Mouse (Mus musculus): Measurements from ENCODE around the gene Tex10. TPM values are rescaled to one million over a fixed set of nuclear protein-coding genes. Genes with fewer than 3 reads are reported as not detected.

Tex10 gene
- polyA plus RNA-seq (2015; fragmentation: Nextera tagmentation; extraction: Ambion mirVana): 39.8 and 40.9 TPM in 2 replicates

DNA sequence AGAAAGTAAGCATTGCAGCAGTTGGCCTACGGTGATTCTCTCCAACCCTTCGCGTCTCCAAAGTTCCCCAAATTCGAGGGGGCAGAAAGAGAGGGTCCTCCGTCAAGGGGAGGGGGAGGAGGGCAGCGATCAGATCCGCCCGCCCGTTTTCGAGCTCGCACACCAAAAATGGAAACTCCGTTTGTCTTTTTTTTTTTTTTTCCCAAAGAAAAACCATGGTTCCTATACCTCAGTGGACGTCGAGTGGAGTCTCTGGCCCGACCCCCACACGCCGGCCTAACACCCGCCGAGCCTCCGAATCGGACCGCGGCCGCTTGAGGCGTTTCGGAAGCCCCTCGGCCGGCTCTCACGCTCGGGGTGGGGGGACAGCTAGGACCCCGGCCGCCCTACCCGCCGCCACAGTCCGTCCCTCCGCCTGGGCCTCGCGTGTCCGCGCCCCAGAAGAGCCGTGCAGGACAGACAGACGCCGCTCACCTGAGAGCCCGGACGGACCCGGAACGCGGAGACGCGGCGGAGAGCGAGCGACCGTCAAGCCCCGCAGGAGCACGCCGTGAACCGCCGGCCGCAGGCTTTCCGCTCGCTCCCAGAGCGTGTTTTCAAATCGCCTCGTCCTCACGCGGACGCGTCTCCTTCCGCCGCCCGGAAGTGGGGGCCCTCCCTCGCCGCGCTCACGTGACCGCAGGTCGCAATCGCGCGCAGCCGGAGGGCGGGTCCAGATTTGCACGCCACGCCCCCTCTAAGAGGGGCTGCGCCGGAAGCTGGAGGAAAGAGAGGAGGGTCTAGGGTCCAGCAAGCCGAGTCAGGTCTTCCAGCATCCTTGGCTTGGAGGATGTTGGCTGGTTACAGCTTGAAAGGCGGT, at the start of gene Tex10:
Gene Tex10, minus strand, starts transcription at position 668 of the 859 bp plus-strand sequence.
- Histone ChIP-seq H3K36me3 (peaks cover 8% of the 10 kb centered on the region), H3K4me3 (peak within 1 kb of the TSS; percentile 98), H3K4me1 (replicated peaks) (peaks cover 20% of the 10 kb centered on the region), H3K9ac (peak within 1 kb of the TSS; percentile 94), H3K27me3 (no peaks in the 10 kb centered on the region), H3K9me3 (peaks cover under 1% of the 10 kb centered on the region; the same call in 1 of the 2 replicates), H3K4me2 (peak within 1 kb of the TSS; percentile 94), H3K27ac (peak within 1 kb of the TSS; percentile 84)
- under 1% methylated on average over 89 of the region's 89 CpGs for WGBS
- ATAC-seq (ENCODE audit: low FRiP score): peak; percentile 97

DNA sequence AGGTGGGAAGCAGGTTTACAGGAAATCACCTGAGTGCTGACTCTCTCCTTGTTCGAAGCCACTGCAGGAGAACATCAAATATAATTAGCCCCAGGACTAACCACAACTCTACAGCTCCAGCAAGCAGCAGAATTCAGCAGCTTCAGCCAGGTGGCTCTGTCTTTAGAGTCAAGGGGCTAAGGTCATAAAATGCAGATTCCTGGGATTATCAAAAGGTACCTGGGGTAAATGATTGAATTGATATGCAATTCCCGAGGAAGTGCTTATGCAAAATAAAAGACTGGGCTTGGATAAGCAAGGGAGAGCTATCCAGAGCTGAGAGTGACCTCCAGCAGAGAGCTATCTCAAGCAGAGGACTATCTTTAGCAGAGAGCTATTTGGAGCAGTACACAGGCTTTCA, 37.6 kb upstream of the Tex10 start:
- H3K36me3 ChIP-seq: no peaks in the 10 kb centered on the region
- ATAC-seq (ENCODE audit: low FRiP score): no peak

DNA sequence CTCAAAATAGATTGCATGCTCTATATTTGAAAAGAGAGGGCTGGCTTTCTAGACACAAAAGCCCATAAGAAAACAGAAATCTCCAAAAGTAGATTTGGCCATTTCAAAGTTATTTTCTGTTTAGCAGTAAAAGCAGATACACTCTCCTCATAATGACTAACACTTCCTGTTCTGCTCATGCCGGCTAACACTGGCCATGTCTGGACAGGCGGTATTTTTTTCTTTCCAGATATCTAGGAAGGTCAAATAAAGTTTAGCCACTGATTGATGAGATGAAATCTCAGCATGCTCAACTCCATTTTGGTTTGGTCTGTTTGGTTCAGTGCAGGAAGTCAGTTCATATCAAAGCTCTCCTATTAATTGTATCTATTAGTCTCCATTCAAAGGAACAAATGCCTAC, 19.3 kb upstream of the Tex10 start:
- Histone ChIP-seq H3K36me3 (no peaks in the 10 kb centered on the region), H3K27me3 (no peaks in the 10 kb centered on the region), H3K9ac (no peak overlapping the region), H3K4me2 (no peak overlapping the region), H3K27ac (no peak overlapping the region), H3K4me3 (no peak overlapping the region), H3K9me3 (no peaks in the 10 kb centered on the region), H3K4me1 (replicated peaks) (peaks cover 6% of the 10 kb centered on the region; the same call in 1 of the 2 replicates)
- no peak for ATAC-seq (ENCODE audit: low FRiP score)
- 87% methylated on average over 2 of the region's 2 CpGs for WGBS

More for the DNA sequence above, 37.6 kb upstream of the Tex10 start:
- Histone ChIP-seq H3K27me3 (no peaks in the 10 kb centered on the region), H3K9me3 (peaks cover 14% of the 10 kb centered on the region; the same call in 1 of the 2 replicates), H3K4me3 (no peak overlapping the region), H3K27ac (no peak overlapping the region), H3K4me1 (replicated peaks) (no peaks in the 10 kb centered on the region), H3K4me2 (no peak overlapping the region), H3K9ac (no peak overlapping the region)
- WGBS: 62% methylated on average over 2 of the region's 2 CpGs

DNA sequence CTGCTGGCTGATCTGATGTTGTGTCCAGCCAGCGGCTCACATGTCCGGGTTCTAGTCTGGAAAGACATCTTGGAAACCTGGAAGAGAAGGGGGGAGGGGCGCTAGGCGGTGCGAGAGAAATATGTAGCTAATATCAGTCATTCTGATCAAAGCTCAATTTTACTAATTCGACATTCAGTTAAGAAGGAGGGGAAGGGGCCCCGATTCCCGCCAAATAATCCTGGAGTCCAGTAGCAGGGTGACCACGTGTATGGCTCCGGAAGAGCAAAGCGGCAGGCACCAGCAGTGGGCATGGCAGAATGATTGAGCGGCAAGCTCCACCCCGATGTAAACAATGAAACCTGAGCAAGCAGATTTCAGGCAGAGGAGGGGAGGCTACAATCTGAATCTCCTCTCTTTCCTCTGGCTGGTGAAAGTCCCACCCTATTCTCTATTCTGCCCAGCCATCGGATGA, 18.1 kb upstream of the Tex10 start:
- Histone ChIP-seq H3K27me3 (no peaks in the 10 kb centered on the region), H3K4me3 (peak overlapping the region; percentile 37), H3K9me3 (no peaks in the 10 kb centered on the region), H3K9ac (peak overlapping the region; percentile 66), H3K27ac (no peak overlapping the region), H3K36me3 (no peaks in the 10 kb centered on the region), H3K4me2 (peak overlapping the region; percentile 53), H3K4me1 (replicated peaks) (peaks cover 6% of the 10 kb centered on the region; the same call in 1 of the 2 replicates)
- ATAC-seq (ENCODE audit: low FRiP score): peak; percentile 84; the same call in 1 of the 2 replicates
- 9% methylated on average over 14 of the region's 14 CpGs for WGBS

DNA sequence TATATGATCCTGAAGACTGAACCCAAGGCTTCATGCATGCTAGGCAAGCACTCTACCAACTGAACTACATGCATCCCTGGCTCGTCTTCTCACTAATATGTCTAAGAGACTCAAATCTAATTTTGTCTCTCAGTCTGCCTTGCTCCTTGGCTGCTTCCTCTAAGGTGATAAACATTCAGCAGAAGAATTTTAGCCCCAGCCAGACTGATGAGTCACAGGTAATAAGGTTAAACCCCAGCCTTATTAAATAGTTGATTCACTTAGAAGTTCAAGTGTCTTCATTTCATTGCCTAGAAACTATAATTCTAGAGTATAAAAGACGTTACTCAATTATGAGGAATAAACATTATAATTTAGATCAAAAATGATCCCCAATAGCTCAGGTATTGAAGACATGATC, 15.7 kb upstream of the Tex10 start:
- H3K4me2 ChIP-seq: no peak overlapping the region
- no peak for ATAC-seq (ENCODE audit: low FRiP score)
- WGBS: 88% methylated on average over 2 of the region's 2 CpGs
- no peak overlapping the region for H3K27ac ChIP-seq
- H3K27me3 ChIP-seq: no peaks in the 10 kb centered on the region
- H3K4me3 ChIP-seq: no peak overlapping the region
- no peaks in the 10 kb centered on the region for H3K36me3 ChIP-seq
- no peaks in the 10 kb centered on the region for H3K9me3 ChIP-seq
- no peak overlapping the region for H3K9ac ChIP-seq
- H3K4me1 ChIP-seq (replicated peaks): peaks cover 6% of the 10 kb centered on the region; the same call in 1 of the 2 replicates

DNA sequence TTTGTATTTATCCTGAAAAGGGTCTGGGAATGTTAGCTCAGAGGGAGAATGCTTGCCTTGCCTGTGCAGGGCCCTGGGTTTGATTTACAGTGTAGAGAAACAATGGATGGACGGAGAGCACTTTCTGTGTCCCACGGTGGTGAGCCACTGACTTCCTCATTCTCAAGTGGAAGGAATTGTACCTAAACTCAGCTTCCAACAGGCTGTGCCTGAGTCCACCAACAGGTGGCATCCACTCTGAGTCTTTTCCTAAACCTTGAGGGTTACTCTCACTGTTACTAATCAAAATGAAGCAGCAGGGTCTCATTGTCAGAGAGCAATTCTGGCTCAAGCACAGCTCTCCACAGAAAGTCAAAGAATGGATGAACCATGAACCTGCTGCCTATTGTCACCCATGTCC, 8.0 kb upstream of the Tex10 start:
- Histone ChIP-seq H3K4me3 (no peak overlapping the region), H3K36me3 (no peaks in the 10 kb centered on the region), H3K9me3 (peaks cover 12% of the 10 kb centered on the region), H3K4me2 (no peak overlapping the region), H3K4me1 (replicated peaks) (no peaks in the 10 kb centered on the region), H3K27me3 (no peaks in the 10 kb centered on the region), H3K9ac (no peak overlapping the region), H3K27ac (no peak overlapping the region)
- WGBS: 47% methylated on average over 2 of the region's 2 CpGs
- ATAC-seq (ENCODE audit: low FRiP score): no peak

DNA sequence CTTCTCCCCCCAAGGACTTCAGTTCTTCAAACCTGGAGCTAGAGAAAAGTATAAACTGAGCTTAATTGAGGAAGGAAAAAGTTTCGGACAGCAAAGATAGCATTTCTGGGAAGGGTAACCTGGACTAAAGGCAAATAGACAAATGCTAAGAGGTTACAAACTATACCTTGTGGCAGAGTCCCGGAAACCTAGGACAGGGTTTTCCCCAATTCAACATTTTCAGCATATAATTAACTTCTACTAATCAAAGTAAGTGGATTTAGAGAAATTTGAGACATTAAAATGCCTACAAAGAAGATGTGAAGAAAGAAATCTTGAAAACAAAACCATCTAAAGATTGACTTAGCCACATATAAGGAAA, 372 bp upstream of the Tex10 start:
- Histone ChIP-seq H3K27ac (peak overlapping the region; percentile 44; the same call in 1 of the 2 replicates), H3K27me3 (no peaks in the 10 kb centered on the region), H3K9me3 (peaks cover 7% of the 10 kb centered on the region), H3K4me2 (peak overlapping the region; percentile 94), H3K9ac (peak overlapping the region; percentile 94; the same call in 1 of the 2 replicates), H3K4me1 (replicated peaks) (peaks cover 20% of the 10 kb centered on the region), H3K4me3 (peak overlapping the region; percentile 98), H3K36me3 (peaks cover 2% of the 10 kb centered on the region)
- peak; percentile 29; the same call in 1 of the 2 replicates for ATAC-seq (ENCODE audit: low FRiP score)
- WGBS: 79% methylated on average over 2 of the region's 2 CpGs

DNA sequence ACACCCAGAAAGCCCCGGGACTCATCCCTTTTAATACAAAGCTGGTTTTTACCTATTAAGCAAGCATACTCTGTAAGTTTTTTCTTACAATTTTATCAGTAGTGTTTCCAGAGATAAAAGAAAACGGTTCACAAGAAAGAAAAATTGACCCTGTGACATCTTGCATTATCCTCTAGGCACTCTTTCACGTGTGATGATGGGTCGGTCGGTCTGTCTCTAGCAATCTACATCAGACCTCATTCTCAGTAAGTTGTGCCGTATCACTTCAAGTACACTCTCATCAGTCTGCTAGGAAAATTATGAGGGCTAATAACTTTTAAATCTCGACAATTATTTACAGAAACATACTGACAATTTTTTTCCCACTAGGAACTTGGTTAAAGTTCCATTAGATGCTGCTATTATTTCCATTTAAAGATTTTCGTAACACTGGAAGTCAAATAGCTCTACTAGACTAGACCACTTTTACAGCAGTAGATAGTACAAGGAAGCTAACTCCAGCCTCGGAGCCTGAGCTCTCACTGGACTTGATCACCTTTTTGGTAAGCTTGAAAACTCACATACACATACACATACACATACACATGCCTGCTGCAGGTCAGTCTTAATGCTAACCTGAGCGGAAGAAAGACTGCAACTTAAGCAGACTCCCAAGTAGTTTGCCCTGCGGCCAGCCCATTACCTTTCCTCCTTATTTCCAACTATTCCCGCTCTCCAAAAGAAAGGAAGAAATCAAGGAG, 1.0 kb downstream of the Tex10 start:
- peak overlapping the region; percentile 98 for H3K4me3 ChIP-seq
- WGBS: 14% methylated on average over 12 of the region's 12 CpGs
- no peak overlapping the region; the same call in 1 of the 2 replicates for H3K27ac ChIP-seq
- peaks cover 12% of the 10 kb centered on the region for H3K36me3 ChIP-seq
- peaks cover 20% of the 10 kb centered on the region for H3K4me1 ChIP-seq (replicated peaks)
- H3K4me2 ChIP-seq: peak overlapping the region; percentile 94
- peak overlapping the region; percentile 94 for H3K9ac ChIP-seq
- no peaks in the 10 kb centered on the region for H3K9me3 ChIP-seq
- H3K27me3 ChIP-seq: no peaks in the 10 kb centered on the region
- ATAC-seq (ENCODE audit: low FRiP score): no peak

DNA sequence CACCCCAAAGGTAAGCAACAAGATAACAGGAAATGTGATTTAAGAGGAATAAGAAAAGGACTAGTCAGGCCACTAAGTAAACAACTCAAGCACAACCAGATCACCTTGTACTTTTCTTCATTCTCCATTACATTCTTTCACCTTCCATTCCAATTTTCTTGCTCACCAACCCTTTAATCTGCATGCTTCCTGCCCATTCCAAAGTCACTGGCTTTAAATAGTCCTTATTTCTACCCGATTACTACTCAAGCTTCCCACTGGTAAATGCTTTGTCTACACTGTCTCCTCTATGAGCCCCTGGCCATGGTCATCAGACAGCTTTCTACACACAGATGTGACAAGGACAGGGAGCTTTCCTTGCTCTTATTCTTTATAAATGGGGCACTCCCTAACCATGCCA, 2.3 kb downstream of the Tex10 start:
- ATAC-seq (ENCODE audit: low FRiP score): no peak
- no peak overlapping the region for H3K27ac ChIP-seq
- H3K4me3 ChIP-seq: no peak overlapping the region
- H3K36me3 ChIP-seq: peaks cover 20% of the 10 kb centered on the region
- peaks cover 20% of the 10 kb centered on the region for H3K4me1 ChIP-seq (replicated peaks)
- no peaks in the 10 kb centered on the region for H3K27me3 ChIP-seq
- peak overlapping the region; percentile 94 for H3K4me2 ChIP-seq
- no peaks in the 10 kb centered on the region for H3K9me3 ChIP-seq
- WGBS: 55% methylated on average over 1 of the region's 1 CpGs
- H3K9ac ChIP-seq: 0 out of 2 replicates have a peak overlapping the region, but pooled peaks have one; percentile 0

DNA sequence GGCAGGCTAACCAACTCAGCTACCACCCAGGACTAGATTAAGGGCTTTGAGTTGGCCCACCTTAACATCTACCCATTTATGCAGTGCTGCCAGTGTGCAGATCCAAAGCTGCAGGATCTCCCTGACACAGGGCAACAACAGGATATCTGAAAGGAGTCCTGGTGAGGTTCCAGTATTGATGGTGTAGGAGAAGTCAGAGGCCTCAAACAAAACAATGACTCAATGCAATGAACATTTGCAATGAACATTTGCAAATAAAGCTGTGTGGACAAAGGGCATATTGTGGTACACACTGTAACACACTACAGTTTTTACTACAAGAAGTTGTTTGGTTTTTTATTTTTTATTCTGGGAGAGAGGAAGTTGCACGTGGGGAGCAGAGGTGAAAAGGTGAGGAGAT, 12.2 kb downstream of the Tex10 start:
- WGBS: 85% methylated on average over 1 of the region's 1 CpGs
- Histone ChIP-seq H3K9me3 (no peaks in the 10 kb centered on the region), H3K4me3 (no peak overlapping the region), H3K27me3 (no peaks in the 10 kb centered on the region), H3K36me3 (peaks cover 49% of the 10 kb centered on the region), H3K4me1 (replicated peaks) (no peaks in the 10 kb centered on the region), H3K4me2 (no peak overlapping the region), H3K9ac (no peak overlapping the region), H3K27ac (no peak overlapping the region)
- ATAC-seq (ENCODE audit: low FRiP score): no peak

DNA sequence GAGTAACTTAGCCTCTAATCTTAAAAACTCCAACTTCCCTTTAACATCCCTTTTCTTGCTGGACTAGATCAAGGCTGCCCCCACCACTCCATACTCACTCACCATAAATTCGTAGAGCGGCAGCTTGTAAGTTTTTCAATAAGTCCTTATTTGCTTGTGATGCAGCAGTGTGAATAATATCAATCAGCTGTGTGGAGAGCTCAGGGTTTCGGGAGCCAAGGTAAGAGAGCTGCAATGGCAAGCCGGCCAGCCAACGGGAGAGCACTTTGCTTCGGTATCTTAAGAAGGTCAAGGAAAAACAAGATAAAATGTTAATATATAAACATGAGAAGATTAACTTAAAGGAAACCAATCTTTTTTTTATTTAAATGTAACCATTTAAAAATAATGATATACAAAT, 14.8 kb downstream of the Tex10 start:
- H3K27ac ChIP-seq: no peak overlapping the region
- no peaks in the 10 kb centered on the region for H3K27me3 ChIP-seq
- ATAC-seq (ENCODE audit: low FRiP score): no peak
- H3K9me3 ChIP-seq: no peaks in the 10 kb centered on the region
- H3K36me3 ChIP-seq: peaks cover 51% of the 10 kb centered on the region
- H3K4me2 ChIP-seq: no peak overlapping the region
- H3K9ac ChIP-seq: no peak overlapping the region
- WGBS: 97% methylated on average over 6 of the region's 6 CpGs
- H3K4me3 ChIP-seq: no peak overlapping the region
- H3K4me1 ChIP-seq (replicated peaks): no peaks in the 10 kb centered on the region

DNA sequence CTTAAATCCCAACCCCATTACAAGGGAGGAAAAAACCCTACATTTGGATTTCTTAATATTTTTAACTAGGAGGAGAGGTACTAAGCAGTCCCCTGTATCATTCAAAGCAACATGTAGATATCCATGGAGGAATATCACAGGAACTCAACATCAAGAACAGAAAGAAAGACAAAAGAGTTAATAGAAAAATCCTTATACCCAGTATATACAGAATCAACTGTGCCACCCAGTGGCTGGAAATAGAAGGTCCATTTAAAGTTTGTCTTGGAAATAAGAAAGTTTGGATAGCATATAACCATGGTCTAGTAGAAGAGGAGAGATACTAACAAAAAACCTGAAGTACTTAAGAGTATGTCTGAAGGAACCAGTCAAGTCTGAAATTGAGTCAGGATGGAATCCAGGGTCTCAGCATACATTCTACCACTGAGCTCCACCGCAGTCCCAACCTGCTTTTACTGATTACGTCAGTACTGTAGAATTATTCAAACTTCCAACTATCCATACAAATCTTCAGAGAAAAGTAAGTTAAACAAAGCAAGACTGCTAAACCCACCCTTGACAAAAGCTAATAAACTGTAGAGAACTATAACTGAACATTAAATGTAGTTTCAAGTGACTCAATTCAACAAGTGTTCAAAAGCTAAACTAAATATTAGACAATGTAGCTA, 19.0 kb downstream of the Tex10 start:
- Histone ChIP-seq H3K36me3 (peaks cover 58% of the 10 kb centered on the region), H3K4me3 (no peak overlapping the region), H3K27ac (no peak overlapping the region), H3K27me3 (no peaks in the 10 kb centered on the region), H3K9me3 (no peaks in the 10 kb centered on the region), H3K9ac (no peak overlapping the region), H3K4me2 (no peak overlapping the region), H3K4me1 (replicated peaks) (no peaks in the 10 kb centered on the region)
- 97% methylated on average over 2 of the region's 2 CpGs for WGBS
- no peak for ATAC-seq (ENCODE audit: low FRiP score)

Measured in hindbrain, embryonic 13.5 days (tissue).